In genomic region chr17:45281554-45281953, GRCm38 (mm10) we compare ENCODE assay signal across 27 mouse cellular contexts.
"Had no signal": no experiment of that assay in that cellular context is flagged by ENCODE, and none has a peak within 500 bp of the region (broad histone marks: within the 10 kb centered on the region; RNA-seq: fewer than 3 reads in every experiment).

No protein-coding gene starts in this region.

- ATAC-seq: forebrain, embryonic 13.5 days; forebrain, embryonic 14.5 days; forebrain, embryonic 15.5 days; forebrain, embryonic 16.5 days; forebrain, postnatal 0 days had no signal

- H3K4me3 ChIP-seq: embryonic facial prominence, embryonic 12.5 days; embryonic facial prominence, embryonic 13.5 days; embryonic facial prominence, embryonic 15.5 days; erythroblast, embryonic 14.5 days; forebrain, embryonic 10.5 days; forebrain, embryonic 12.5 days; forebrain, embryonic 13.5 days; forebrain, embryonic 15.5 days; gastrocnemius, adult 2 months; heart, adult 2 months; heart, embryonic 10.5 days had no signal

- H3K4me2 ChIP-seq: embryonic facial prominence, embryonic 12.5 days; embryonic facial prominence, embryonic 13.5 days; embryonic facial prominence, embryonic 15.5 days; forebrain, embryonic 12.5 days; forebrain, embryonic 13.5 days; forebrain, embryonic 15.5 days had no signal

- H3K9me3 ChIP-seq: embryonic facial prominence, embryonic 12.5 days; embryonic facial prominence, embryonic 13.5 days; embryonic facial prominence, embryonic 15.5 days; forebrain, embryonic 10.5 days; forebrain, embryonic 12.5 days; forebrain, embryonic 13.5 days; forebrain, embryonic 15.5 days; heart, embryonic 10.5 days had no signal

- H3K9ac ChIP-seq: embryonic facial prominence, embryonic 12.5 days; embryonic facial prominence, embryonic 13.5 days; embryonic facial prominence, embryonic 15.5 days; forebrain, embryonic 12.5 days; forebrain, embryonic 13.5 days; forebrain, embryonic 15.5 days; forebrain, postnatal 0 days had no signal

- DNase-seq: cerebellum, adult 9-10 months; cerebellum, adult 9-11 months; cerebellum, postnatal 10 days; cerebellum, postnatal 14 days; cerebellum, postnatal 25 days; cerebellum, postnatal 36 days; embryo, embryonic 11 days; forebrain, postnatal 0 days; gastrocnemius, adult 2 months; gastrocnemius, postnatal 10 days; gastrocnemius, postnatal 14 days; gastrocnemius, postnatal 25 days; gastrocnemius, postnatal 36 days; heart, adult 11 months; heart, adult 18-20 months; heart, adult 2 months had no signal

- H3K27ac ChIP-seq: embryonic facial prominence, embryonic 12.5 days; embryonic facial prominence, embryonic 13.5 days; embryonic facial prominence, embryonic 15.5 days; forebrain, embryonic 10.5 days; forebrain, embryonic 12.5 days; forebrain, embryonic 13.5 days; forebrain, embryonic 15.5 days; gastrocnemius, adult 2 months; heart, adult 2 months; heart, embryonic 10.5 days had no signal

- H3K36me3 ChIP-seq: embryonic facial prominence, embryonic 12.5 days; embryonic facial prominence, embryonic 13.5 days; embryonic facial prominence, embryonic 15.5 days; forebrain, embryonic 10.5 days; forebrain, embryonic 12.5 days; forebrain, embryonic 15.5 days; heart, embryonic 10.5 days had no signal

- H3K27me3 ChIP-seq: embryonic facial prominence, embryonic 12.5 days; embryonic facial prominence, embryonic 15.5 days; forebrain, embryonic 12.5 days; forebrain, embryonic 13.5 days; forebrain, embryonic 15.5 days had no signal
